Mouse (Mus musculus) neural tube, embryonic 11.5 days (tissue): Measurements from ENCODE around the gene Gm45062. TPM values are rescaled to one million over a fixed set of nuclear protein-coding genes. Genes with fewer than 3 reads are reported as not detected.

ENCODE experiments used
- ATAC-seq: fragments of 200-750 bp; cut with Nextera tagmentation; 2 replicates; pipeline ENCODE4 v1.8.0; 2017; ENCODE audit warnings: moderate number of reproducible peaks, mild to moderate bottlenecking, moderate TSS enrichment, moderate library complexity; ENCODE audit not compliant: insufficient read depth, low FRiP score, low TSS enrichment
- DNase-seq: peaks from one replicate; pipeline ENCODE4 v3.0.0-alpha.2; 2015; ENCODE audit warnings: low spot score
- H3K27ac ChIP-seq: fragments of 300-500 bp; sonication (generic); 2 replicates; pipeline ENCODE4 v1.5.1; 2014; ENCODE audit warnings: low read depth, mild to moderate bottlenecking, low read length
- H3K27me3 ChIP-seq: fragments of 300-500 bp; sonication (generic); 2 replicates; pipeline ENCODE4 v1.6.1; 2014; ENCODE audit warnings: mild to moderate bottlenecking, low read length, mixed read lengths; ENCODE audit not compliant: control insufficient read depth, insufficient read depth
- H3K36me3 ChIP-seq: fragments of 300-500 bp; sonication (generic); 2 replicates; pipeline ENCODE4 v1.6.1; 2014; ENCODE audit warnings: mild to moderate bottlenecking, low read length, moderate library complexity, mixed read lengths; ENCODE audit not compliant: control insufficient read depth, insufficient read depth
- H3K4me1 ChIP-seq: fragments of 300-500 bp; sonication (generic); 2 replicates; pipeline ENCODE4 v1.6.1; 2014; ENCODE audit warnings: low read length, mixed read lengths; ENCODE audit not compliant: control insufficient read depth, insufficient read depth
- H3K4me2 ChIP-seq: fragments of 300-500 bp; sonication (generic); 2 replicates; pipeline ENCODE4 v1.6.1; 2014; ENCODE audit warnings: low read depth, mild to moderate bottlenecking, moderate library complexity
- H3K4me3 ChIP-seq: fragments of 300-500 bp; sonication (generic); 2 replicates; pipeline ENCODE4 v1.5.1; 2014; ENCODE audit warnings: low read depth, low read length
- H3K9ac ChIP-seq: fragments of 300-500 bp; sonication (generic); 2 replicates; pipeline ENCODE4 v1.6.1; 2014; ENCODE audit warnings: mild to moderate bottlenecking, low read length
- H3K9me3 ChIP-seq: fragments of 300-500 bp; sonication (generic); 2 replicates; pipeline ENCODE4 v1.6.1; 2016; ENCODE audit warnings: low read length; ENCODE audit not compliant: control insufficient read depth
- WGBS: fragments of 180-500 bp; shearing (Covaris S2); extraction: QIAGEN DNeasy Blood & Tissue Kit; methylation state at CpG from one replicate; pipeline ENCODE4 v1.1.7; 2014; 5-methylcytosine and 5-hydroxymethylcytosine counted together
- polyA plus RNA-seq: library from polyadenylated mRNA; unstranded; fragments of >200 nt; fragmentation: Nextera tagmentation; extraction: Ambion mirVana; gene quantifications from 2 replicates; pipeline ENCODE4 v1.2.1, GENCODE M21; 2014

Gene Gm45062
- polyA plus RNA-seq, result 18.0 and 18.3 TPM in 2 replicates

DNA sequence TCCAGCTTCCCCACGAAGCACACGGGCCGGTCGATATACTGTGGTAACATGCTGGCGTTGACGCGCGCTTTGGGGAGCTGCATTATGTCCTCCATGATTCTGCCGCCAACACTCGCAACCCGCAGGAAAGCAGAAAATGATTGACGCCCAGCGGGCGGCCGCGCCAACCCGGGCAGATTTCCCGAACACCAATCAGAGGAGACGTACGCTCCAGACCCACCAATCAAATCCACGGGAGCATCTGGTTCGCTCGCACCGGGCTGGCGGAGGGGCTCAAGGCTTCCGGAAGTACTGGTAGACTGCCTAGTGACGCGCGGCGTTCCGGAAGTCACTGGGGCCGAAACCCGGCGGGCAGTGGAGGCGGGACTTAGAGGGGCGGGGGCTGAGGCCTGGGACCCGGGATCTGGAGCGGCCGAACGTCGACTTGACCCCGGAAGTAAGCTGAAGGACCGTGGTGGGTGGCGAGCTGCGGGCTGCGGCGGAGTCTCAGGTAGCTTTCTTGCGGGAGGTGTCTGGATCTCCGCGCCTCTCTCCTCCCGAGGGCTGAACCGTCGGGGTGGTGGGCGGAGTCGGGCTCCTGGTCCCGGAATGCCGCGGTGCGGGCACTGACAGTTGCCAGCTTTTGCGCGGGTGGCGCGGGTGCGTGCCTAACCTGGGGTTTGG lies at the start of gene Gm45062, which contains the start of the genes Rpa3 and Umad1:
TSS of gene Gm45062 (plus strand) at position 447 of the 663 bp plus-strand sequence.
TSS of gene Rpa3 (minus strand) at position 170 of the 663 bp plus-strand sequence.
TSS of gene Umad1 (plus strand) at position 285 of the 663 bp plus-strand sequence.
- no peaks in the 10 kb centered on the region for H3K36me3 ChIP-seq
- H3K27me3 ChIP-seq, result no peaks in the 10 kb centered on the region
- peak within 1 kb of the TSS; percentile 46 for H3K4me3 ChIP-seq
- DNase-seq (peak; percentile 98), ATAC-seq (peak; percentile 100)
- peaks cover 2% of the 10 kb centered on the region; the same call in 1 of the 2 replicates for H3K4me1 ChIP-seq
- no peak within 1 kb of the TSS for H3K27ac ChIP-seq
- peak within 1 kb of the TSS; percentile 92 for H3K4me2 ChIP-seq
- H3K9me3 ChIP-seq, result no peaks in the 10 kb centered on the region
- WGBS, result under 1% methylated on average over 59 of the region's 64 CpGs
- peak within 1 kb of the TSS; percentile 65 for H3K9ac ChIP-seq

DNA sequence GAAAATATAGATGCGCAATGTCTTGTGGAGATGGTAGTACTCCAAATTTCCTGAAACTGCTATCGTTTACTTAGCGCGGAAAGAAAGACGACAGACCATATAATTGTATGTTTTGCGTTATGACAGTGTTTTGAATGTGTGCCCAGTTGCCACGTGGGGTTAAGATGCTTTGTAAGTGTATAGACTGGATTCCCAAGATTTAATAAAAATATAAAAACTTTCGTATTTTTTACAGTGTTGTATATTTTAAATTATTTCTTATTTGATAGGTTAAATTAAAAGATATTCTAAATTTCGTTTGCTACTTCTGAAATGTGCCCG lies 49.4 kb upstream of the Gm45062 start:
- Histone ChIP-seq H3K27ac (peak overlapping the region; percentile 92), H3K4me2 (peak overlapping the region; percentile 50), H3K27me3 (no peaks in the 10 kb centered on the region), H3K9me3 (no peaks in the 10 kb centered on the region), H3K4me1 (peaks cover 3% of the 10 kb centered on the region; the same call in 1 of the 2 replicates), H3K4me3 (peak overlapping the region; percentile 84), H3K9ac (peak overlapping the region; percentile 91), H3K36me3 (no peaks in the 10 kb centered on the region)
- 13% methylated on average over 10 of the region's 10 CpGs for WGBS
- DNase-seq, result no peak
- no peak for ATAC-seq

- H3K36me3 ChIP-seq, result peaks cover 2% of the 10 kb centered on the region; the same call in 1 of the 2 replicates
- H3K27ac ChIP-seq, result no peak overlapping the region
- ATAC-seq (no peak), DNase-seq (no peak)
- no peaks in the 10 kb centered on the region for H3K9me3 ChIP-seq
- H3K4me1 ChIP-seq, result peaks cover 3% of the 10 kb centered on the region; the same call in 1 of the 2 replicates
- WGBS, result 89% methylated on average over 3 of the region's 3 CpGs
- H3K9ac ChIP-seq, result no peak overlapping the region
- H3K4me3 ChIP-seq, result no peak overlapping the region
- peak overlapping the region; percentile 12 for H3K4me2 ChIP-seq
- no peaks in the 10 kb centered on the region for H3K27me3 ChIP-seq
Measured at GRCm38 (mm10) chr6:8210661-8211060, 48.6 kb upstream of the Gm45062 start.

DNA sequence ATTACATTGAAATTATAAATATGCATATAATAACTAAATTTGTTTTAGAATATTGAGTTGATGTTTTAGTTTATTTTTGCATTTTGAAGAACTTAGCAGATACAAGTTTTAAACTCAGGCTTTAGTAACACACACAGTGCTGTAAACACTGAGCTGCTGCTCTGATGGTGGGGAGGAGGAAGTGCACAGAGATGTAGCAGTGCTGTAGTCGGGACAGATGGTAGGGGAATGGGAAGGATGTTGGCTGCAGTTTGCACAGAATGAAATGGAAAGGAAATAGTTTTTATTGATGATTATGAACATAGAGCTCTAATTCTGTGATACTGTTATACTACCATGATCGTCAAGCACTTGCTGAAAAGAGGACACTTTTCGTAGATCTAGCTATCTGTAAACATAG lies 32.2 kb upstream of the Gm45062 start:
- DNase-seq (no peak), ATAC-seq (no peak)
- Histone ChIP-seq H3K27ac (no peak overlapping the region), H3K4me3 (no peak overlapping the region), H3K9me3 (no peaks in the 10 kb centered on the region), H3K4me2 (no peak overlapping the region), H3K36me3 (no peaks in the 10 kb centered on the region), H3K27me3 (no peaks in the 10 kb centered on the region), H3K4me1 (no peaks in the 10 kb centered on the region), H3K9ac (no peak overlapping the region)
- WGBS, result 84% methylated on average over 3 of the region's 3 CpGs

DNA sequence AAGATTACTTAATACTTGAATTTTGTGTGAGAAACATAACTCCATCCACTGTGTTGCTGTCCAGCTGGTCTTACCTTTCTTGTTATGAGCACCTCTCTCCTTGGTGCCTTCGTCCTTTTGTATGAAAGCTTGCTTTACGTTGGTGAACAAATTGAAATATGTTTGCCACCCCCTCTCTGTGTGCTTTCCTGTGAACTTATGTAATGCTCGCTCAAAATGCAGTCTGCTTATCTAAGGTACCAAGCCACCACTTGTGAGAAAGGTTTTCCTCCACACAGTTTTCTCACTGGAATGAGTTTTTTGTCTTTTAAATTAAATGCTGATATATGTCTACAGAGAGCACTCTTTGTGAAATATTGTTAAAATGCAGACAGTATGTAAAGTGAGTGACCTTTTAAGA lies 30.7 kb upstream of the Gm45062 start:
- Histone ChIP-seq H3K9me3 (no peaks in the 10 kb centered on the region), H3K9ac (no peak overlapping the region), H3K27me3 (no peaks in the 10 kb centered on the region), H3K36me3 (no peaks in the 10 kb centered on the region), H3K4me2 (no peak overlapping the region), H3K27ac (no peak overlapping the region), H3K4me1 (no peaks in the 10 kb centered on the region), H3K4me3 (no peak overlapping the region)
- ATAC-seq (no peak), DNase-seq (no peak)
- WGBS, result 93% methylated on average over 3 of the region's 3 CpGs

DNA sequence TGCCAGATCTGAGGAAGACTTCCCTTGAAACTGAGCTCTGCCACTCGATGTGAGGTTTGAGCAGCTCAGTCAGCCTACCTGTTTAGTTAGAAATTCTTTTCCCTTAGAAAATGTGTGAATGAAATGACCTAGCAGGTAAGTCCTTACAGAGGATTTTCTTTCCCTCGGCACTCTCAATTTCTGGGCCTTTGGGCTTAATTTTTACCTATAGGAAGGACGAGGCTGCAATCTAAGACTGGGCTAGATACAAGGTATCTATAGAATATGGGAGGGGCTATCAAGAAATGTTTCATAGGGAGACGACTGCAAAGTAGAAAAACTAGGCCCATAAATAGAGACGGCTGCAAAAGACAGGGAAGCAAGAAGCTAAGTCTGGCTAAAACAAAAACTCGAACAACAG lies 934 bp upstream of the Gm45062 start:
- DNase-seq, result no peak
- H3K4me2 ChIP-seq, result peak overlapping the region; percentile 65
- no peaks in the 10 kb centered on the region for H3K27me3 ChIP-seq
- peak overlapping the region; percentile 46 for H3K4me3 ChIP-seq
- H3K9ac ChIP-seq, result peak overlapping the region; percentile 54
- no peaks in the 10 kb centered on the region for H3K36me3 ChIP-seq
- 10% methylated on average over 6 of the region's 6 CpGs for WGBS
- H3K4me1 ChIP-seq, result peaks cover 2% of the 10 kb centered on the region; the same call in 1 of the 2 replicates
- no peaks in the 10 kb centered on the region for H3K9me3 ChIP-seq
- no peak overlapping the region for H3K27ac ChIP-seq
- no peak for ATAC-seq

- Histone ChIP-seq H3K27me3 (no peaks in the 10 kb centered on the region), H3K36me3 (no peaks in the 10 kb centered on the region), H3K27ac (no peak overlapping the region), H3K4me1 (peaks cover 2% of the 10 kb centered on the region; the same call in 1 of the 2 replicates), H3K4me2 (peak overlapping the region; percentile 92), H3K4me3 (peak overlapping the region; percentile 46), H3K9me3 (no peaks in the 10 kb centered on the region), H3K9ac (peak overlapping the region; percentile 65)
- no peak for DNase-seq
- under 1% methylated on average over 8 of the region's 8 CpGs for WGBS
- peak; percentile 52 for ATAC-seq
Measured at GRCm38 (mm10) chr6:8259667-8260044, 406 bp downstream of the Gm45062 start.

- H3K9me3 ChIP-seq, result no peaks in the 10 kb centered on the region
- H3K4me3 ChIP-seq, result no peak overlapping the region
- H3K27me3 ChIP-seq, result no peaks in the 10 kb centered on the region
- WGBS, result 87% methylated on average over 3 of the region's 3 CpGs
- ATAC-seq (no peak), DNase-seq (no peak)
- no peaks in the 10 kb centered on the region for H3K36me3 ChIP-seq
- H3K9ac ChIP-seq, result no peak overlapping the region
- no peak overlapping the region for H3K4me2 ChIP-seq
- no peaks in the 10 kb centered on the region for H3K4me1 ChIP-seq
- H3K27ac ChIP-seq, result no peak overlapping the region
Measured at GRCm38 (mm10) chr6:8271047-8271446, 11.8 kb downstream of the Gm45062 start.

GRCm38 (mm10) chr6:8274387-8275054 lies 15.3 kb downstream of the Gm45062 start:
- H3K9me3 ChIP-seq, result no peaks in the 10 kb centered on the region
- H3K27ac ChIP-seq, result no peak overlapping the region
- ATAC-seq (no peak), DNase-seq (peak; percentile 62)
- H3K4me2 ChIP-seq, result no peak overlapping the region
- WGBS, result 36% methylated on average over 6 of the region's 6 CpGs
- no peaks in the 10 kb centered on the region for H3K36me3 ChIP-seq
- H3K4me3 ChIP-seq, result no peak overlapping the region
- no peaks in the 10 kb centered on the region for H3K4me1 ChIP-seq
- H3K9ac ChIP-seq, result no peak overlapping the region
- no peaks in the 10 kb centered on the region for H3K27me3 ChIP-seq
